Comparison of ENCODE assay signal across 12 mouse cellular contexts in genomic region chr16:30102982-30103381, GRCm38 (mm10). TPM values are rescaled to one million over a fixed set of nuclear protein-coding genes. Genes with fewer than 3 reads are reported as not detected.
DNase-seq lines count a peak whose midpoint lies in the region; ATAC-seq and TF ChIP-seq lines count a peak whose summit lies in the region.
"Had no signal": no experiment of that assay in that cellular context is flagged by ENCODE, and none has a peak within 500 bp of the region (broad histone marks: within the 10 kb centered on the region; RNA-seq: fewer than 3 reads in every experiment).

No protein-coding gene starts in this region.

- H3K27ac ChIP-seq in hindbrain, embryonic 12.5 days = peak overlapping the region; percentile 13; the same call in 1 of the 2 replicates
- H3K27ac ChIP-seq in hindbrain, embryonic 14.5 days = no peak overlapping the region
- peak overlapping the region; percentile 52; the same call in 1 of the 2 replicates for H3K27ac ChIP-seq in stomach, embryonic 14.5 days (ENCODE audit: low read length)
- no peak overlapping the region for H3K27ac ChIP-seq in stomach, postnatal 0 days (replicated peaks)

- 14% methylated on average over 3 of the region's 3 CpGs for WGBS in hindbrain, embryonic 12.5 days
- 8% methylated on average over 3 of the region's 3 CpGs for WGBS in hindbrain, embryonic 14.5 days
- WGBS in stomach, embryonic 14.5 days = 11% methylated on average over 3 of the region's 3 CpGs
- WGBS in stomach, postnatal 0 days = 15% methylated on average over 3 of the region's 3 CpGs

- no peaks in the 10 kb centered on the region for H3K9me3 ChIP-seq in hindbrain, embryonic 12.5 days (replicated peaks)
- no peaks in the 10 kb centered on the region for H3K9me3 ChIP-seq in hindbrain, embryonic 14.5 days (ENCODE audit: control insufficient read depth, low read length)
- no peaks in the 10 kb centered on the region for H3K9me3 ChIP-seq in stomach, embryonic 14.5 days (ENCODE audit: control insufficient read depth, low read depth, low read length)
- H3K9me3 ChIP-seq in stomach, postnatal 0 days (ENCODE audit: control insufficient read depth, low read length) = no peaks in the 10 kb centered on the region

- TF ChIP-seq EP300 in stomach, postnatal 0 days (optimal IDR thresholded peaks at IDR 0.05) = no peak

- no peak for DNase-seq in hindbrain, embryonic 14.5 days (ENCODE audit: low spot score)
- no peak for DNase-seq in stomach, postnatal 0 days (ENCODE audit: low spot score)
- DNase-seq in kidney, postnatal 14 days = peak; percentile 41
- DNase-seq in cerebellum, adult 18-20 months = no peak
- DNase-seq in cerebellum, postnatal 10 days = no peak
- DNase-seq in gastrocnemius, adult 18-20 months (ENCODE audit: low spot score) = no peak
- DNase-seq: gastrocnemius, postnatal 14 days; lung, postnatal 10 days; thymus, postnatal 25 days had no signal

- H3K4me2 ChIP-seq in hindbrain, embryonic 12.5 days (replicated peaks) = peak overlapping the region; percentile 15; the same call in 1 of the 2 replicates
- no peak overlapping the region for H3K4me2 ChIP-seq in hindbrain, embryonic 14.5 days (replicated peaks)
- H3K4me2 ChIP-seq in stomach, embryonic 14.5 days (replicated peaks; ENCODE audit: low read depth, low read length) = no peak overlapping the region
- no peak overlapping the region for H3K4me2 ChIP-seq in stomach, postnatal 0 days (replicated peaks; ENCODE audit: low read depth)

- no peaks in the 10 kb centered on the region for H3K36me3 ChIP-seq in hindbrain, embryonic 12.5 days
- no peaks in the 10 kb centered on the region for H3K36me3 ChIP-seq in hindbrain, embryonic 14.5 days (replicated peaks; ENCODE audit: control insufficient read depth, insufficient read depth)
- no peaks in the 10 kb centered on the region for H3K36me3 ChIP-seq in stomach, embryonic 14.5 days (ENCODE audit: control insufficient read depth, insufficient read depth, low read length)
- no peaks in the 10 kb centered on the region for H3K36me3 ChIP-seq in stomach, postnatal 0 days (ENCODE audit: control insufficient read depth, insufficient read depth, low read length)

- ATAC-seq in hindbrain, embryonic 12.5 days (ENCODE audit: low FRiP score) = no peak
- no peak for ATAC-seq in hindbrain, embryonic 14.5 days (ENCODE audit: low FRiP score)
- ATAC-seq in stomach, embryonic 14.5 days (ENCODE audit: insufficient number of reproducible peaks, insufficient read depth, low FRiP score, low read depth) = no peak
- no peak for ATAC-seq in stomach, postnatal 0 days (ENCODE audit: low FRiP score, low TSS enrichment)
- ATAC-seq: inflammation-experienced regulatory T-cells, adult 6 months had no signal

- H3K4me1 ChIP-seq in hindbrain, embryonic 12.5 days = peaks cover 17% of the 10 kb centered on the region
- H3K4me1 ChIP-seq in hindbrain, embryonic 14.5 days (replicated peaks; ENCODE audit: control insufficient read depth, insufficient read depth, low read length) = peaks cover 15% of the 10 kb centered on the region
- H3K4me1 ChIP-seq in stomach, embryonic 14.5 days (ENCODE audit: control insufficient read depth, insufficient read depth, low read length) = peaks cover 23% of the 10 kb centered on the region; the same call in 1 of the 2 replicates
- H3K4me1 ChIP-seq in stomach, postnatal 0 days (replicated peaks; ENCODE audit: control insufficient read depth, insufficient read depth) = no peaks in the 10 kb centered on the region

- no peak for TF ChIP-seq CTCF in stomach, postnatal 0 days (IDR thresholded peaks at IDR 0.05; ENCODE audit: low read depth)

- H3K4me3 ChIP-seq in hindbrain, embryonic 12.5 days = no peak overlapping the region
- no peak overlapping the region for H3K4me3 ChIP-seq in hindbrain, embryonic 14.5 days (replicated peaks; ENCODE audit: low read length)
- no peak overlapping the region for H3K4me3 ChIP-seq in stomach, embryonic 14.5 days (ENCODE audit: low read depth, low read length)
- H3K4me3 ChIP-seq in stomach, postnatal 0 days (ENCODE audit: low read depth, low read length) = no peak overlapping the region

- peaks cover 64% of the 10 kb centered on the region for H3K27me3 ChIP-seq in hindbrain, embryonic 12.5 days
- H3K27me3 ChIP-seq in hindbrain, embryonic 14.5 days (ENCODE audit: control insufficient read depth, insufficient read depth, low read length) = peaks cover 17% of the 10 kb centered on the region
- no peaks in the 10 kb centered on the region for H3K27me3 ChIP-seq in stomach, embryonic 14.5 days (ENCODE audit: control insufficient read depth, insufficient read depth, low read length)
- H3K27me3 ChIP-seq in stomach, postnatal 0 days (ENCODE audit: control insufficient read depth, insufficient read depth, low read length) = no peaks in the 10 kb centered on the region

- no peak overlapping the region for H3K9ac ChIP-seq in hindbrain, embryonic 12.5 days
- no peak overlapping the region for H3K9ac ChIP-seq in hindbrain, embryonic 14.5 days
- H3K9ac ChIP-seq in stomach, embryonic 14.5 days (replicated peaks; ENCODE audit: low read depth, low read length) = no peak overlapping the region
- no peak overlapping the region for H3K9ac ChIP-seq in stomach, postnatal 0 days (ENCODE audit: low read length)

RNA-seq across cellular contexts. Expression of gene Hes1, which starts 38.8 kb away (rescaled TPM):
- 39.5 and 40.3 TPM in 2 replicates for polyA plus RNA-seq in hindbrain, embryonic 12.5 days (2016; fragmentation: Nextera tagmentation; extraction: Ambion mirVana)
- polyA plus RNA-seq in hindbrain, embryonic 14.5 days (2014; fragmentation: Nextera tagmentation; extraction: Ambion mirVana) = 14.0 and 18.0 TPM in 2 replicates
- 74.1 and 75.8 TPM in 2 replicates for polyA plus RNA-seq in stomach, embryonic 14.5 days (2014; fragmentation: Nextera tagmentation; extraction: Ambion mirVana)
- 66.2 and 73.1 TPM in 2 replicates for polyA plus RNA-seq in stomach, postnatal 0 days (2015; fragmentation: Nextera tagmentation; extraction: Ambion mirVana)
- total RNA-seq in gastrocnemius, adult 18-20 months (2021) = 10 to 100 TPM in 1 of 2 experiments, 1 to 10 TPM in 1; 7.6 to 13.0 TPM

Comparison
In these comparisons a context has a peak if more than half of its experiments do, and no peak if none do; other contexts are left out.
1. H3K27ac ChIP-seq: peak in hindbrain, embryonic 12.5 days (single experiment) and stomach, embryonic 14.5 days (single experiment); none in hindbrain, embryonic 14.5 days (single experiment) and stomach, postnatal 0 days (single experiment).